Mouse (Mus musculus) heart, postnatal 0 days (tissue): ENCODE results near the gene Fyb. TPM values are rescaled to one million over a fixed set of nuclear protein-coding genes. Genes with fewer than 3 reads are reported as not detected.

ENCODE experiments used
- ATAC-seq: fragments of 200-750 bp; cut with Nextera tagmentation; 2 replicates; pipeline ENCODE4 v1.8.0; 2017; ENCODE audit warnings: low read depth, moderate number of reproducible peaks, moderate library complexity; ENCODE audit not compliant: insufficient read depth
- DNase-seq: peaks from one replicate; pipeline ENCODE4 v3.0.0-alpha.2; 2016; ENCODE audit warnings: low spot score
- H3K27ac ChIP-seq: fragments of 300-500 bp; sonication (generic); 2 replicates; pipeline ENCODE4 v1.5.1; 2014; ENCODE audit warnings: low read depth, mild to moderate bottlenecking
- H3K27me3 ChIP-seq: fragments of 300-500 bp; sonication (generic); 2 replicates; pipeline ENCODE4 v1.6.1; 2014; ENCODE audit warnings: low read length, mixed read lengths; ENCODE audit not compliant: control insufficient read depth, insufficient read depth
- H3K36me3 ChIP-seq: fragments of 300-500 bp; sonication (generic); replicated peaks from 2 replicates; pipeline ENCODE4 v1.6.1; 2014; ENCODE audit warnings: low read length, mixed read lengths; ENCODE audit not compliant: control insufficient read depth, insufficient read depth
- H3K4me1 ChIP-seq: fragments of 300-500 bp; sonication (generic); 2 replicates; pipeline ENCODE4 v1.6.1; 2014; ENCODE audit warnings: antibody characterized with exemption; ENCODE audit not compliant: control insufficient read depth, insufficient read depth
- H3K4me2 ChIP-seq: fragments of 300-500 bp; sonication (generic); 2 replicates; pipeline ENCODE4 v1.6.1; 2014; ENCODE audit warnings: low read depth, mild to moderate bottlenecking, low read length, moderate library complexity
- H3K4me3 ChIP-seq: fragments of 300-500 bp; sonication (generic); 2 replicates; pipeline ENCODE4 v1.5.1; 2014; ENCODE audit warnings: low read depth, low read length
- H3K9ac ChIP-seq: fragments of 300-500 bp; sonication (generic); replicated peaks from 2 replicates; pipeline ENCODE4 v1.6.1; 2014; ENCODE audit warnings: low read depth, low read length, mixed read lengths
- H3K9me3 ChIP-seq: fragments of 300-500 bp; sonication (generic); replicated peaks from 2 replicates; pipeline ENCODE4 v1.6.1; 2016; ENCODE audit warnings: low read length; ENCODE audit not compliant: control insufficient read depth
- CTCF ChIP-seq: IDR thresholded peaks from 2 replicates; pipeline ENCODE4 v1.5.1; 2016; ENCODE audit warnings: antibody characterized with exemption, control low read depth, low read depth
- EP300 ChIP-seq: IDR thresholded peaks from 2 replicates; pipeline ENCODE4 v1.6.1; 2016; ENCODE audit warnings: antibody characterized with exemption, low read depth
- WGBS: fragments of 180-500 bp; shearing (Covaris S2); extraction: QIAGEN DNeasy Blood & Tissue Kit; methylation state at CpG from one replicate; pipeline ENCODE4 v1.1.7; 2014; 5-methylcytosine and 5-hydroxymethylcytosine counted together
- polyA plus RNA-seq: library from polyadenylated mRNA; unstranded; fragments of >200 nt; fragmentation: Nextera tagmentation; extraction: Ambion mirVana; gene quantifications from 2 replicates; pipeline ENCODE4 v1.2.1, GENCODE M21; 2015
- total RNA-seq: library from RNA; depleted of rRNA; stranded (reverse); fragments of >200 nt; gene quantifications from 2 replicates; pipeline ENCODE4 v1.2.3, GENCODE M21; 2014; ENCODE audit warnings: low replicate concordance

Gene Fyb
- total and polyA plus RNA-seq, 2 experiments from 2014 or later, result 1.8 TPM; not detected in 1

DNA sequence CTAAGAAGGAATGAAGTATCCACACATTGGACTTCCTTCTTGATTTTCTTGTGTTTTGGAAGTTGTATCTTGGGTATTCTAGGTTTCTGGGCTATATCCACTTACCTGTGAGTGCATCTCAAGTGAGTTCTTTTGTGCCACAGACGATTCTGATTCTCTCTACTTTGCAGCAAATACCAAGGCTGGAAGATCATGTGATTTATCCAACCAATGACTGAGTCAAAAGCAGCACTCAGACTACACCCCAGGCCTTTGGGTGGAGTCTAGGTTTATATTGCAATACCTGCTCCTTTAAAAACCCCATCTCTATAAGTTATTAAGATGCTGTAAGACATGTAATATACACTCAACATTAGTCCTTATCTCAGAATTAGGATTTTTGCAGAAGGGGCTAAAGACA lies 77.7 kb downstream of the Fyb start:
- DNase-seq (no peak), ATAC-seq (no peak)
- Histone ChIP-seq H3K36me3 (no peaks in the 10 kb centered on the region), H3K9ac (no peak overlapping the region), H3K9me3 (no peaks in the 10 kb centered on the region), H3K4me1 (no peaks in the 10 kb centered on the region), H3K4me3 (no peak overlapping the region), H3K27me3 (no peaks in the 10 kb centered on the region), H3K4me2 (no peak overlapping the region), H3K27ac (no peak overlapping the region)
- 57% methylated on average over 1 of the region's 1 CpGs for whole genome bisulfite sequencing
- TF ChIP-seq EP300 (no peak), CTCF (no peak)

DNA sequence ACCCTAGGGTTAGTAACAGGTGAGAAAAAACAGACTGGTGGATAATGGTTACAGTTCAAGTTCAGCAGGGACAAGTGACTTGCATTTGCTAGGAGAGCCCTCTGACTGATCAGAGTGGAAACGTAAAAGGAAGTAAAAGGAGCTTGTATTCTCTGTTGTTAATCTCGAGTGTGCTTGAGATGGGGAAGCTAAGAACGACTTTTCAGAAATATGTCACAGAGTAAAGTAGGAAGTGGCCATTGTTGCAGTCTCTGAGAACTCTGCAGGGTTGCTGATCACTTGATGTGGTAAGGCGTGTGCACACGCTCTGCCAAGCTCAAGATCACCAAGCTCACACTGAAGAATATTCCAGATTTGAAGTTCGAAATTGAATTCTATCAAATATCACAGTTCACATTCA lies 78.7 kb downstream of the Fyb start:
- Histone ChIP-seq H3K4me3 (no peak overlapping the region), H3K9ac (no peak overlapping the region), H3K27me3 (no peaks in the 10 kb centered on the region), H3K36me3 (no peaks in the 10 kb centered on the region), H3K9me3 (no peaks in the 10 kb centered on the region), H3K4me1 (no peaks in the 10 kb centered on the region), H3K27ac (no peak overlapping the region), H3K4me2 (no peak overlapping the region)
- ATAC-seq (no peak), DNase-seq (no peak)
- TF ChIP-seq CTCF, result no peak
- TF ChIP-seq EP300, result no peak
- 57% methylated on average over 6 of the region's 6 CpGs for WGBS

DNA sequence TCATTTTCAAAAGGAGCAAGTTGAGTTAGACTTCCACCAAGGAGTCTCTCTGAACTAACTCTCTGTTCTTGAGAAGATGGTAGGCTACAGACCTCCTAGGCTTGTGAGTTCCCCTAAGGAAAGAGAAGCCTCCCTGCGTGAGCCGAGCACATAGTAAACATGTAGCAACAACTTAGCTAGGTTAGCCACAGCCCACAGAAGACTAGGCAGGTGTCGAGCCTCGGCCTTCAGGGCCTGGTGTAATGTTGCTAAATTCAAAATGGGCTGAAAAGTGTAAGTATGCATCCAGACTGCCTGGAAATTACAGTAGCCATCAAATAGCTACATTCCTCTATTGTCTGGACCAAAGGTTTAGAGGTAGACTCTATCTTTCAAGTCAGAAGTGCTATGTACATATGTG lies 79.3 kb downstream of the Fyb start:
- H3K27ac ChIP-seq, result no peak overlapping the region
- WGBS, result 79% methylated on average over 4 of the region's 4 CpGs
- H3K9me3 ChIP-seq, result no peaks in the 10 kb centered on the region
- H3K27me3 ChIP-seq, result no peaks in the 10 kb centered on the region
- no peak overlapping the region for H3K4me3 ChIP-seq
- H3K9ac ChIP-seq, result no peak overlapping the region
- H3K36me3 ChIP-seq, result no peaks in the 10 kb centered on the region
- TF ChIP-seq CTCF (no peak), EP300 (no peak)
- no peaks in the 10 kb centered on the region for H3K4me1 ChIP-seq
- no peak for DNase-seq
- H3K4me2 ChIP-seq, result no peak overlapping the region
- ATAC-seq, result no peak

DNA sequence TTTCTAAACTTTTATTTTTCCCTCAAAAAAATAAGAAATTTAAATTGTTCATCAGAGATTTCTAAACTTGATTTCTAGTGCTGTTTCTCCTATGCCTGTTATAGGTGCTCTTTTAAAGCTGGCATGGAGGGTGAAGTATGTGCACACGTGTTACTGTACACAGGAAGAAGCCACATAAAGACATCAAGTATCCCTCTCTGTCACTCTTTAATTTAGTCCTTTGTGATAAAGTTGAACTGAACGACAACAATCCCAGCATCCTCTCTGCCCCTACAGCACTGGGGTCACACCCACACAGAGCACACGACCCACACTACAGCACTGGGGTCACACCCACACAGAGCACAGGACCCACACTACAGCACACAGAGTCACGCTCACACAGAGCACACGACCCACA lies 88.0 kb downstream of the Fyb start:
- H3K4me2 ChIP-seq, result no peak overlapping the region
- ATAC-seq (no peak), DNase-seq (no peak)
- no peak overlapping the region for H3K27ac ChIP-seq
- H3K9me3 ChIP-seq, result no peaks in the 10 kb centered on the region
- no peaks in the 10 kb centered on the region for H3K4me1 ChIP-seq
- no peaks in the 10 kb centered on the region for H3K27me3 ChIP-seq
- no peaks in the 10 kb centered on the region for H3K36me3 ChIP-seq
- H3K4me3 ChIP-seq, result no peak overlapping the region
- no peak overlapping the region for H3K9ac ChIP-seq
- WGBS, result 64% methylated on average over 5 of the region's 5 CpGs
- no peak for TF ChIP-seq EP300
- no peak for TF ChIP-seq CTCF

DNA sequence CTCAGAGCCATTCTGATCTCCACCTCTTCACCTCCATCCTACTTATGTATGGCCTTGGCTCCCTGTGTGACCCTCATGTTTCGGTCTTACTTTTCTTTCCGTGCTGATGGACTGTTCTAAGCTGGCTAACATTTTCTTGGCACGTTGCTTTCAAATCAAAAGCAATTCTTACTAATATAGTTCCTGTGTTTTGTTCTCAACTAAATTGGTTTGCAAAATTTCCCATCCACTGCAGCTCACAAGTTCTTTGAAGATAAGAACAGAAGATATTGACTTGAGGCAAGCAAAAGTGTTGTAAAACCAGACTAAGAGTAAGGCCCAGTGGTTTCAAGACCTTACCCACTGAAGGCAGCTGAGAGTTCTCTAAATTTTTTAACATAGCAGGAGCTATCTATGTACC lies 90.2 kb downstream of the Fyb start:
- H3K9ac ChIP-seq, result no peak overlapping the region
- no peak for DNase-seq
- 78% methylated on average over 3 of the region's 3 CpGs for WGBS

DNA sequence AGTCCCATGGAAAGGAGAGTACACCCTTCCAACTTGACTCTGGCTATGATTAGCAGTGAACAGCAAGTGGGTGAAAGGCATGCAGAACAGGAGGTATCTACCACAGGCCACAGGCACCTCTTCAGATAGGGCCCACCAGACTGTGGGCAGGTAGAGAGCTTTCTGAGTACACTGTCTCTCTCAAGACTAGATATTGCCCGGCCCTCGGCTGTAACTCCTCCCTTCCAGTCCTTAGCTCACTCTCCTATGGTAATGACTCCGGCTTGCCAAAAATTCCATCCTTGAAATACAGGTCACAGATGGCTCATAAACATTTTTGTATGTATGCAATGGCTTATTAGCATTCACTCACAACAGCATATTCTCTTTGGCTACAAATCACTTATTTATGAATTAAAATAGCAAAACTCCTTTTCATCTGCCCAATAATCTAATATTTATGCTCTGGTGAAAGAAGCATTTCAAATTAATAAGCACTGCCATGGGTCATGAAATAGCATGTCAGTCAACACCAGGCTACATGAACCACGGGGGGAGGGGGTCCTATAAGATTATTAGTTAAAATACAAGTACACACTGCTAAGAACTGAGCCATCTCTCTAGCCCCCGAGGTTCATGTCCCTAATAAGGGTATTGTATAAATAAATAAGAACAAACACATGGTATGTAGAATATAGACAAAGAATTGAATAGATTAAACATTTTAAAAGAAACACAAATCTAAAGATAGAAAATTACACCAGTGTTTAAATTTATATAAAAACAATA lies 93.9 kb downstream of the Fyb start:
- H3K4me1 ChIP-seq, result no peaks in the 10 kb centered on the region
- H3K9ac ChIP-seq, result no peak overlapping the region
- WGBS, result 62% methylated on average over 5 of the region's 5 CpGs
- TF ChIP-seq CTCF, result no peak
- no peak for TF ChIP-seq EP300
- DNase-seq (no peak), ATAC-seq (no peak)
- no peak overlapping the region for H3K27ac ChIP-seq
- no peak overlapping the region for H3K4me3 ChIP-seq
- H3K27me3 ChIP-seq, result no peaks in the 10 kb centered on the region
- no peak overlapping the region for H3K4me2 ChIP-seq
- no peaks in the 10 kb centered on the region for H3K9me3 ChIP-seq
- H3K36me3 ChIP-seq, result no peaks in the 10 kb centered on the region

More for the DNA sequence above, 90.2 kb downstream of the Fyb start:
- Histone ChIP-seq H3K4me2 (no peak overlapping the region), H3K4me1 (no peaks in the 10 kb centered on the region), H3K27ac (no peak overlapping the region), H3K27me3 (no peaks in the 10 kb centered on the region), H3K9me3 (no peaks in the 10 kb centered on the region), H3K4me3 (no peak overlapping the region), H3K36me3 (no peaks in the 10 kb centered on the region)
- no peak for ATAC-seq
- TF ChIP-seq CTCF (no peak), EP300 (no peak)
